ENCODE assay signal across 8 mouse cellular contexts in genomic region chr14:20735052-20735451, GRCm38 (mm10). TPM values are rescaled to one million over a fixed set of nuclear protein-coding genes. Genes with fewer than 3 reads are reported as not detected.
DNase-seq lines count a peak whose midpoint lies in the region; ATAC-seq and TF ChIP-seq lines count a peak whose summit lies in the region.

No protein-coding gene starts in this region.

- H3K9ac ChIP-seq in heart, embryonic 13.5 days: peak overlapping the region; percentile 98
- no peak overlapping the region for H3K9ac ChIP-seq in limb, embryonic 14.5 days (ENCODE audit: low read depth, low read length, severe bottlenecking)
- 0 out of 2 replicates have a peak overlapping the region, but pooled peaks have one; percentile 8 for H3K9ac ChIP-seq in stomach, embryonic 16.5 days (ENCODE audit: low read length)

- intact Hi-C loops in heart, postnatal 14 days (cut with DNase I): no loop called here

- 0 out of 2 replicates have a peak overlapping the region, but pooled peaks have one; percentile 78 for H3K4me3 ChIP-seq in heart, embryonic 13.5 days
- peak overlapping the region; percentile 80; the same call in 1 of the 2 replicates for H3K4me3 ChIP-seq in limb, embryonic 14.5 days (replicated peaks; ENCODE audit: low read length)
- H3K4me3 ChIP-seq in stomach, embryonic 16.5 days (replicated peaks; ENCODE audit: low read length): no peak overlapping the region

- no peak for DNase-seq in heart, postnatal 14 days
- peak; percentile 21 for DNase-seq in retina, embryonic 14.5 days (ENCODE audit: low spot score)
- DNase-seq in retina, postnatal 1 day: no peak
- no peak for DNase-seq in limb, embryonic 14.5 days (ENCODE audit: low spot score)
- no peak for DNase-seq in ovary, adult 18-20 months (ENCODE audit: low spot score)
- DNase-seq in embryo, embryonic 10 days (ENCODE audit: low spot score): no peak

- H3K36me3 ChIP-seq in heart, embryonic 13.5 days: peaks cover 74% of the 10 kb centered on the region
- peaks cover 59% of the 10 kb centered on the region for H3K36me3 ChIP-seq in limb, embryonic 14.5 days (ENCODE audit: control insufficient read depth, insufficient read depth, low read length)
- 0 out of 2 replicates have a peak, but pooled peaks cover 6% of the 10 kb centered on the region for H3K36me3 ChIP-seq in stomach, embryonic 16.5 days (ENCODE audit: control insufficient read depth, insufficient read depth, low read length)

- H3K27ac ChIP-seq in heart, embryonic 13.5 days (replicated peaks): peak overlapping the region; percentile 93
- H3K27ac ChIP-seq in limb, embryonic 14.5 days (replicated peaks; ENCODE audit: low read depth, low read length): peak overlapping the region; percentile 43; the same call in 1 of the 2 replicates
- peak overlapping the region; percentile 76 for H3K27ac ChIP-seq in stomach, embryonic 16.5 days (ENCODE audit: low read length)

- 42% methylated on average over 2 of the region's 2 CpGs for WGBS in heart, embryonic 13.5 days
- 65% methylated on average over 2 of the region's 2 CpGs for WGBS in limb, embryonic 14.5 days
- 57% methylated on average over 2 of the region's 2 CpGs for WGBS in stomach, embryonic 16.5 days

- peaks cover 56% of the 10 kb centered on the region for H3K4me1 ChIP-seq in heart, embryonic 13.5 days
- H3K4me1 ChIP-seq in limb, embryonic 14.5 days (ENCODE audit: control insufficient read depth, insufficient read depth, low read length): no peaks in the 10 kb centered on the region
- H3K4me1 ChIP-seq in stomach, embryonic 16.5 days (ENCODE audit: control insufficient read depth, insufficient read depth, low read length): peaks cover 17% of the 10 kb centered on the region

- H3K27me3 ChIP-seq in heart, embryonic 13.5 days (replicated peaks): no peaks in the 10 kb centered on the region
- no peaks in the 10 kb centered on the region for H3K27me3 ChIP-seq in limb, embryonic 14.5 days (ENCODE audit: control insufficient read depth, insufficient read depth, low read length)
- H3K27me3 ChIP-seq in stomach, embryonic 16.5 days (ENCODE audit: control insufficient read depth, insufficient read depth, low read length): no peaks in the 10 kb centered on the region

- no peaks in the 10 kb centered on the region for H3K9me3 ChIP-seq in heart, embryonic 13.5 days
- H3K9me3 ChIP-seq in limb, embryonic 14.5 days (ENCODE audit: control insufficient read depth, low read length): no peaks in the 10 kb centered on the region
- no peaks in the 10 kb centered on the region for H3K9me3 ChIP-seq in stomach, embryonic 16.5 days (replicated peaks; ENCODE audit: control insufficient read depth, low read length)

- peak overlapping the region; percentile 88 for H3K4me2 ChIP-seq in heart, embryonic 13.5 days
- peak overlapping the region; percentile 84 for H3K4me2 ChIP-seq in limb, embryonic 14.5 days (replicated peaks; ENCODE audit: low read depth, low read length, severe bottlenecking)
- peak overlapping the region; percentile 88 for H3K4me2 ChIP-seq in stomach, embryonic 16.5 days (ENCODE audit: low read depth, low read length)

- ATAC-seq in heart, embryonic 13.5 days (ENCODE audit: extremely low read depth, insufficient number of reproducible peaks, low FRiP score, low TSS enrichment): no peak
- ATAC-seq in limb, embryonic 14.5 days (ENCODE audit: low FRiP score, low read depth): no peak
- no peak for ATAC-seq in stomach, embryonic 16.5 days (ENCODE audit: insufficient read depth, low FRiP score)

- no peak for TF ChIP-seq POLR2A in limb, embryonic 14.5 days (IDR thresholded peaks at IDR 0.05; ENCODE audit: borderline replicate concordance, extremely low read depth, insufficient read depth, insufficient read length)

RNA-seq across cellular contexts. Expression of gene Ndst2, which starts 0.7 kb away (rescaled TPM):
- 13.8 and 14.9 TPM in 2 replicates for polyA plus RNA-seq in heart, embryonic 13.5 days (2015; fragmentation: Nextera tagmentation; extraction: Ambion mirVana)
- total RNA-seq in heart, postnatal 14 days (2021): 10 to 100 TPM; 13.6 to 15.4 TPM
- 65.9 and 74.0 TPM in 2 replicates for polyA plus RNA-seq in limb, embryonic 14.5 days (2012; rRNA removed)
- 36.5 and 41.4 TPM in 2 replicates for polyA plus RNA-seq in limb, embryonic 14.5 days (2014; fragmentation: Nextera tagmentation; extraction: Ambion mirVana)
- polyA plus RNA-seq in stomach, embryonic 16.5 days (2015; fragmentation: Nextera tagmentation; extraction: Ambion mirVana): 23.7 and 24.4 TPM in 2 replicates

RNA-seq across cellular contexts. Expression of gene Zswim8, which starts 27.7 kb away (rescaled TPM):
- polyA plus RNA-seq in heart, embryonic 13.5 days (2015; fragmentation: Nextera tagmentation; extraction: Ambion mirVana): 23.0 and 23.4 TPM in 2 replicates
- 10 to 100 TPM; 56.1 to 63.3 TPM for total RNA-seq in heart, postnatal 14 days (2021)
- 195 and 272 TPM in 2 replicates for polyA plus RNA-seq in limb, embryonic 14.5 days (2012; rRNA removed)
- polyA plus RNA-seq in limb, embryonic 14.5 days (2014; fragmentation: Nextera tagmentation; extraction: Ambion mirVana): 38.9 and 43.7 TPM in 2 replicates
- polyA plus RNA-seq in stomach, embryonic 16.5 days (2015; fragmentation: Nextera tagmentation; extraction: Ambion mirVana): 23.2 and 26.8 TPM in 2 replicates

RNA-seq across cellular contexts. Expression of gene Chchd1, which starts 32.2 kb away (rescaled TPM):
- polyA plus RNA-seq in heart, embryonic 13.5 days (2015; fragmentation: Nextera tagmentation; extraction: Ambion mirVana): 199 and 200 TPM in 2 replicates
- 100 to 1,000 TPM in 1 of 2 experiments, 10 to 100 TPM in 1; 87.4 to 104 TPM for total RNA-seq in heart, postnatal 14 days (2021)
- polyA plus RNA-seq in limb, embryonic 14.5 days (2012; rRNA removed): 62.8 and 131 TPM in 2 replicates
- polyA plus RNA-seq in limb, embryonic 14.5 days (2014; fragmentation: Nextera tagmentation; extraction: Ambion mirVana): 187 and 202 TPM in 2 replicates
- 149 and 187 TPM in 2 replicates for polyA plus RNA-seq in stomach, embryonic 16.5 days (2015; fragmentation: Nextera tagmentation; extraction: Ambion mirVana)

RNA-seq across cellular contexts. Expression of gene Fut11, which starts 40.3 kb away (rescaled TPM):
- polyA plus RNA-seq in heart, embryonic 13.5 days (2015; fragmentation: Nextera tagmentation; extraction: Ambion mirVana): 15.3 and 17.4 TPM in 2 replicates
- total RNA-seq in heart, postnatal 14 days (2021): 10 to 100 TPM in 1 of 2 experiments, 1 to 10 TPM in 1; 8.9 to 10.1 TPM
- polyA plus RNA-seq in limb, embryonic 14.5 days (2012; rRNA removed): 22.6 and 26.7 TPM in 2 replicates
- polyA plus RNA-seq in limb, embryonic 14.5 days (2014; fragmentation: Nextera tagmentation; extraction: Ambion mirVana): 26.9 and 29.2 TPM in 2 replicates
- polyA plus RNA-seq in stomach, embryonic 16.5 days (2015; fragmentation: Nextera tagmentation; extraction: Ambion mirVana): 18.3 and 19.3 TPM in 2 replicates

RNA-seq across cellular contexts. Expression of gene Camk2g, which starts 58.8 kb away (rescaled TPM):
- 55.0 and 60.2 TPM in 2 replicates for polyA plus RNA-seq in heart, embryonic 13.5 days (2015; fragmentation: Nextera tagmentation; extraction: Ambion mirVana)
- total RNA-seq in heart, postnatal 14 days (2021): 10 to 100 TPM; 40.8 to 42.3 TPM
- 58.2 and 58.4 TPM in 2 replicates for polyA plus RNA-seq in limb, embryonic 14.5 days (2012; rRNA removed)
- 58.0 and 60.5 TPM in 2 replicates for polyA plus RNA-seq in limb, embryonic 14.5 days (2014; fragmentation: Nextera tagmentation; extraction: Ambion mirVana)
- polyA plus RNA-seq in stomach, embryonic 16.5 days (2015; fragmentation: Nextera tagmentation; extraction: Ambion mirVana): 43.7 and 45.3 TPM in 2 replicates

Comparison
In these comparisons a context has a peak if more than half of its experiments do, and no peak if none do; other contexts are left out.
1. H3K27ac ChIP-seq: peak in every context shown above with its lines; median percentile 93 in heart, embryonic 13.5 days; 76 in stomach, embryonic 16.5 days; 43 in limb, embryonic 14.5 days.